Mouse (Mus musculus) neural tube, embryonic 14.5 days (tissue): ENCODE measurements around the gene Ppm1m. TPM values are rescaled to one million over a fixed set of nuclear protein-coding genes. Genes with fewer than 3 reads are reported as not detected.
A peak's percentile ranks its signal among the peaks of the same experiment; 100 is the strongest.

Source experiments
- ATAC-seq: fragments of 200-750 bp; cut with Nextera tagmentation; 2 replicates; pipeline ENCODE4 v1.8.0; 2017; ENCODE audit warnings: low read depth, mild to moderate bottlenecking, moderate TSS enrichment, moderate library complexity
- H3K27ac ChIP-seq: fragments of 300-500 bp; sonication (generic); 2 replicates; pipeline ENCODE4 v1.5.1; 2014; ENCODE audit warnings: low read depth, mild to moderate bottlenecking, control low read depth, low read length, moderate library complexity, mixed read lengths
- H3K27me3 ChIP-seq: fragments of 300-500 bp; sonication (generic); 2 replicates; pipeline ENCODE4 v1.6.1; 2014; ENCODE audit warnings: low read length; ENCODE audit not compliant: control insufficient read depth, insufficient read depth
- H3K36me3 ChIP-seq: fragments of 300-500 bp; sonication (generic); 2 replicates; pipeline ENCODE4 v1.6.1; 2014; ENCODE audit warnings: low read length, mixed read lengths; ENCODE audit not compliant: control insufficient read depth, insufficient read depth
- H3K4me1 ChIP-seq: fragments of 300-500 bp; sonication (generic); 2 replicates; pipeline ENCODE4 v1.6.1; 2014; ENCODE audit warnings: low read length; ENCODE audit not compliant: control insufficient read depth, insufficient read depth
- H3K4me2 ChIP-seq: fragments of 300-500 bp; sonication (generic); 2 replicates; pipeline ENCODE4 v1.6.1; 2014; ENCODE audit warnings: mild to moderate bottlenecking, low read depth, low read length, control low read depth
- H3K4me3 ChIP-seq: fragments of 300-500 bp; sonication (generic); 2 replicates; pipeline ENCODE4 v1.5.1; 2014; ENCODE audit warnings: low read depth, low read length, control low read depth, mixed read lengths
- H3K9ac ChIP-seq: fragments of 300-500 bp; sonication (generic); replicated peaks from 2 replicates; pipeline ENCODE4 v1.6.1; 2014; ENCODE audit warnings: low read depth, mild to moderate bottlenecking, control low read depth, low read length, mixed read lengths
- H3K9me3 ChIP-seq: fragments of 300-500 bp; sonication (generic); 2 replicates; pipeline ENCODE4 v1.6.1; 2016; ENCODE audit warnings: low read length; ENCODE audit not compliant: control insufficient read depth
- WGBS: fragments of 180-500 bp; shearing (Covaris S2); extraction: QIAGEN DNeasy Blood & Tissue Kit; methylation state at CpG from one replicate; pipeline ENCODE4 v1.1.7; 2014; 5-methylcytosine and 5-hydroxymethylcytosine counted together
- polyA plus RNA-seq: library from polyadenylated mRNA; unstranded; fragments of >200 nt; fragmentation: Nextera tagmentation; extraction: Ambion mirVana; gene quantifications from 2 replicates; pipeline ENCODE4 v1.2.1, GENCODE M21; 2014

Ppm1m gene
- polyA plus RNA-seq, 1 experiment from 2014 or later = 11.1 TPM

GRCm38 (mm10) chr9:106197732-106198131 lies 1.8 kb downstream of the Ppm1m start:
- Histone ChIP-seq H3K4me1 (no peaks in the 10 kb centered on the region), H3K4me2 (no peak overlapping the region), H3K36me3 (no peaks in the 10 kb centered on the region), H3K9me3 (no peaks in the 10 kb centered on the region), H3K4me3 (no peak overlapping the region), H3K27me3 (no peaks in the 10 kb centered on the region), H3K27ac (no peak overlapping the region), H3K9ac (no peak overlapping the region)
- no peak for ATAC-seq
- 92% methylated on average over 9 of the region's 9 CpGs for WGBS

GRCm38 (mm10) chr9:106197081-106197713 lies 2.3 kb downstream of the Ppm1m start:
- no peak overlapping the region for H3K9ac ChIP-seq
- ATAC-seq = no peak
- no peaks in the 10 kb centered on the region for H3K27me3 ChIP-seq
- no peak overlapping the region for H3K4me3 ChIP-seq
- H3K27ac ChIP-seq = no peak overlapping the region
- no peak overlapping the region for H3K4me2 ChIP-seq
- 69% methylated on average over 3 of the region's 3 CpGs for WGBS
- H3K36me3 ChIP-seq = peaks cover 3% of the 10 kb centered on the region; the same call in 1 of the 2 replicates
- no peaks in the 10 kb centered on the region for H3K4me1 ChIP-seq
- no peaks in the 10 kb centered on the region for H3K9me3 ChIP-seq

GRCm38 (mm10) chr9:106195693-106196092 lies 3.9 kb downstream of the Ppm1m start:
- no peaks in the 10 kb centered on the region for H3K9me3 ChIP-seq
- no peaks in the 10 kb centered on the region for H3K4me1 ChIP-seq
- no peaks in the 10 kb centered on the region for H3K27me3 ChIP-seq
- H3K27ac ChIP-seq = no peak overlapping the region
- no peak overlapping the region for H3K4me2 ChIP-seq
- peak overlapping the region; percentile 16; the same call in 1 of the 2 replicates for H3K9ac ChIP-seq
- no peak overlapping the region for H3K4me3 ChIP-seq
- WGBS = 76% methylated on average over 8 of the region's 8 CpGs
- H3K36me3 ChIP-seq = peaks cover 15% of the 10 kb centered on the region
- ATAC-seq = no peak

GRCm38 (mm10) chr9:106193930-106194807 lies 5.4 kb downstream of the Ppm1m start:
- Histone ChIP-seq H3K4me1 (no peaks in the 10 kb centered on the region), H3K9me3 (no peaks in the 10 kb centered on the region), H3K4me2 (no peak overlapping the region), H3K36me3 (peaks cover 28% of the 10 kb centered on the region), H3K27ac (no peak overlapping the region), H3K9ac (no peak overlapping the region), H3K27me3 (no peaks in the 10 kb centered on the region), H3K4me3 (no peak overlapping the region)
- 97% methylated on average over 8 of the region's 8 CpGs for WGBS
- ATAC-seq = no peak

GRCm38 (mm10) chr9:106192998-106193397 lies 6.5 kb downstream of the Ppm1m start:
- ATAC-seq = no peak
- 96% methylated on average over 1 of the region's 1 CpGs for WGBS

GRCm38 (mm10) chr9:106192024-106192423 lies 7.5 kb downstream of the Ppm1m start:
- no peak for ATAC-seq
- Histone ChIP-seq H3K9ac (no peak overlapping the region), H3K36me3 (peaks cover 47% of the 10 kb centered on the region), H3K27ac (no peak overlapping the region), H3K9me3 (no peaks in the 10 kb centered on the region), H3K4me1 (no peaks in the 10 kb centered on the region), H3K27me3 (no peaks in the 10 kb centered on the region), H3K4me3 (no peak overlapping the region), H3K4me2 (no peak overlapping the region)
- 96% methylated on average over 8 of the region's 8 CpGs for WGBS

More at GRCm38 (mm10) chr9:106192998-106193397, 6.5 kb downstream of the Ppm1m start:
- H3K9ac ChIP-seq = no peak overlapping the region
- peaks cover 38% of the 10 kb centered on the region for H3K36me3 ChIP-seq
- H3K27ac ChIP-seq = no peak overlapping the region
- no peaks in the 10 kb centered on the region for H3K27me3 ChIP-seq
- H3K4me1 ChIP-seq = no peaks in the 10 kb centered on the region
- H3K4me2 ChIP-seq = no peak overlapping the region
- no peak overlapping the region for H3K4me3 ChIP-seq
- H3K9me3 ChIP-seq = no peaks in the 10 kb centered on the region

- Histone ChIP-seq H3K4me1 (no peaks in the 10 kb centered on the region), H3K36me3 (peaks cover 53% of the 10 kb centered on the region), H3K9ac (no peak overlapping the region), H3K27me3 (no peaks in the 10 kb centered on the region), H3K4me2 (no peak overlapping the region), H3K4me3 (no peak overlapping the region), H3K9me3 (no peaks in the 10 kb centered on the region), H3K27ac (no peak overlapping the region)
- ATAC-seq = no peak
- WGBS = 96% methylated on average over 1 of the region's 1 CpGs
Observed at GRCm38 (mm10) chr9:106191355-106191754, 8.2 kb downstream of the Ppm1m start.

- peaks cover 81% of the 10 kb centered on the region for H3K36me3 ChIP-seq
- ATAC-seq = no peak
- no peak overlapping the region for H3K27ac ChIP-seq
- no peak overlapping the region for H3K4me3 ChIP-seq
- WGBS = 96% methylated on average over 5 of the region's 5 CpGs
- H3K4me1 ChIP-seq = no peaks in the 10 kb centered on the region
- no peak overlapping the region for H3K9ac ChIP-seq
- H3K27me3 ChIP-seq = no peaks in the 10 kb centered on the region
- no peak overlapping the region for H3K4me2 ChIP-seq
- H3K9me3 ChIP-seq = no peaks in the 10 kb centered on the region
Observed at GRCm38 (mm10) chr9:106183996-106184395, 15.6 kb downstream of the Ppm1m start.

GRCm38 (mm10) chr9:106182146-106182545 lies 17.4 kb downstream of the Ppm1m start:
- peaks cover 80% of the 10 kb centered on the region for H3K36me3 ChIP-seq
- no peak overlapping the region for H3K4me2 ChIP-seq
- no peak overlapping the region for H3K27ac ChIP-seq
- ATAC-seq = no peak
- H3K9me3 ChIP-seq = no peaks in the 10 kb centered on the region
- H3K4me1 ChIP-seq = no peaks in the 10 kb centered on the region
- H3K27me3 ChIP-seq = no peaks in the 10 kb centered on the region
- WGBS = 94% methylated on average over 4 of the region's 4 CpGs
- no peak overlapping the region for H3K9ac ChIP-seq
- no peak overlapping the region for H3K4me3 ChIP-seq
